Mouse (Mus musculus) forebrain, embryonic 11.5 days (tissue): ENCODE data around the gene Cnfn. TPM values are rescaled to one million over a fixed set of nuclear protein-coding genes. Genes with fewer than 3 reads are reported as not detected.

Experiments
- ATAC-seq: fragments of 200-750 bp; cut with Nextera tagmentation; replicated peaks from 2 replicates; pipeline ENCODE4 v1.8.0; 2017; ENCODE audit warnings: moderate TSS enrichment; ENCODE audit not compliant: low FRiP score
- DNase-seq: peaks from one replicate; pipeline ENCODE4 v3.0.0-alpha.2; 2017; ENCODE audit warnings: low spot score
- H3K27ac ChIP-seq: fragments of 300-500 bp; sonication (generic); 2 replicates; pipeline ENCODE4 v1.5.1; 2014; ENCODE audit warnings: low read depth, low read length
- H3K27me3 ChIP-seq: fragments of 300-500 bp; sonication (generic); 2 replicates; pipeline ENCODE4 v1.6.1; 2014; ENCODE audit warnings: mild to moderate bottlenecking, low read length, mixed read lengths; ENCODE audit not compliant: control insufficient read depth, insufficient read depth
- H3K36me3 ChIP-seq: fragments of 300-500 bp; sonication (generic); 2 replicates; pipeline ENCODE4 v1.6.1; 2014; ENCODE audit warnings: mild to moderate bottlenecking, low read length, moderate library complexity, mixed read lengths; ENCODE audit not compliant: control insufficient read depth, insufficient read depth
- H3K4me1 ChIP-seq: fragments of 300-500 bp; sonication (generic); replicated peaks from 2 replicates; pipeline ENCODE4 v1.6.1; 2014; ENCODE audit warnings: low read length, mixed read lengths; ENCODE audit not compliant: control insufficient read depth, insufficient read depth
- H3K4me2 ChIP-seq: fragments of 300-500 bp; sonication (generic); 2 replicates; pipeline ENCODE4 v1.6.1; 2014; ENCODE audit warnings: low read depth, mild to moderate bottlenecking, low read length, moderate library complexity, mixed read lengths; ENCODE audit not compliant: severe bottlenecking
- H3K4me3 ChIP-seq: fragments of 300-500 bp; sonication (generic); 2 replicates; pipeline ENCODE4 v1.5.1; 2014; ENCODE audit warnings: low read depth, low read length
- H3K9ac ChIP-seq: fragments of 300-500 bp; sonication (generic); 2 replicates; pipeline ENCODE4 v1.6.1; 2014; ENCODE audit warnings: low read length
- H3K9me3 ChIP-seq: fragments of 300-500 bp; sonication (generic); 2 replicates; pipeline ENCODE4 v1.6.1; 2016; ENCODE audit warnings: low read length, mixed read lengths; ENCODE audit not compliant: control insufficient read depth
- WGBS: fragments of 180-500 bp; shearing (Covaris S2); extraction: QIAGEN DNeasy Blood & Tissue Kit; methylation state at CpG from one replicate; pipeline ENCODE4 v1.1.7; 2014; 5-methylcytosine and 5-hydroxymethylcytosine counted together
- polyA plus RNA-seq: library from polyadenylated mRNA; unstranded; fragments of >200 nt; fragmentation: Nextera tagmentation; extraction: Ambion mirVana; gene quantifications from 2 replicates; pipeline ENCODE4 v1.2.1, GENCODE M21; 2014

Gene Cnfn
- polyA plus RNA-seq, 1 experiment from 2014 or later = 0.28 TPM

GRCm38 (mm10) chr7:25380392-25381283, 11.1 kb upstream of the Cnfn start:
- peaks cover 11% of the 10 kb centered on the region; the same call in 1 of the 2 replicates for H3K4me1 ChIP-seq
- H3K27ac ChIP-seq = no peak overlapping the region
- no peaks in the 10 kb centered on the region; the same call in 1 of the 2 replicates for H3K36me3 ChIP-seq
- ATAC-seq = no peak
- H3K4me2 ChIP-seq = peak overlapping the region; percentile 81
- peak; percentile 52 for DNase-seq
- no peaks in the 10 kb centered on the region for H3K9me3 ChIP-seq
- no peak overlapping the region for H3K4me3 ChIP-seq
- no peak overlapping the region for H3K9ac ChIP-seq
- WGBS = 61% methylated on average over 18 of the region's 18 CpGs
- H3K27me3 ChIP-seq = peaks cover 3% of the 10 kb centered on the region

GRCm38 (mm10) chr7:25379551-25380351, 10.2 kb upstream of the Cnfn start:
- Histone ChIP-seq H3K9ac (peak overlapping the region; percentile 63), H3K27ac (no peak overlapping the region), H3K4me2 (peak overlapping the region; percentile 81), H3K27me3 (peaks cover 3% of the 10 kb centered on the region), H3K36me3 (no peaks in the 10 kb centered on the region), H3K4me3 (peak overlapping the region; percentile 37), H3K4me1 (peaks cover 11% of the 10 kb centered on the region; the same call in 1 of the 2 replicates), H3K9me3 (no peaks in the 10 kb centered on the region)
- under 1% methylated on average over 40 of the region's 42 CpGs for whole genome bisulfite sequencing
- peak; percentile 76 for DNase-seq
- ATAC-seq = peak; percentile 50

- Histone ChIP-seq H3K27ac (no peak overlapping the region), H3K9ac (no peak overlapping the region), H3K9me3 (no peaks in the 10 kb centered on the region), H3K4me3 (no peak overlapping the region), H3K27me3 (peaks cover 3% of the 10 kb centered on the region), H3K36me3 (no peaks in the 10 kb centered on the region), H3K4me2 (no peak overlapping the region), H3K4me1 (peaks cover 11% of the 10 kb centered on the region; the same call in 1 of the 2 replicates)
- 86% methylated on average over 13 of the region's 13 CpGs for whole genome bisulfite sequencing
- DNase-seq (no peak), ATAC-seq (no peak)
Observed at GRCm38 (mm10) chr7:25378181-25379100, 8.9 kb upstream of the Cnfn start.

GRCm38 (mm10) chr7:25377100-25377700, 7.7 kb upstream of the Cnfn start:
- no peak overlapping the region; the same call in 1 of the 2 replicates for H3K4me2 ChIP-seq

GRCm38 (mm10) chr7:25376556-25376955, 7.0 kb upstream of the Cnfn start:
- peak overlapping the region; percentile 22 for H3K4me3 ChIP-seq
- H3K27ac ChIP-seq = no peak overlapping the region
- no peaks in the 10 kb centered on the region for H3K9me3 ChIP-seq
- no peak overlapping the region for H3K9ac ChIP-seq
- H3K27me3 ChIP-seq = peaks cover 3% of the 10 kb centered on the region
- H3K4me2 ChIP-seq = peak overlapping the region; percentile 42; the same call in 1 of the 2 replicates
- 0 out of 2 replicates have a peak, but pooled peaks have one; percentile 22 for ATAC-seq
- H3K36me3 ChIP-seq = no peaks in the 10 kb centered on the region
- peaks cover 11% of the 10 kb centered on the region; the same call in 1 of the 2 replicates for H3K4me1 ChIP-seq
- DNase-seq = peak; percentile 77
- 4% methylated on average over 17 of the region's 17 CpGs for WGBS

More at GRCm38 (mm10) chr7:25377100-25377700, 7.7 kb upstream of the Cnfn start:
- Histone ChIP-seq H3K4me1 (peaks cover 11% of the 10 kb centered on the region; the same call in 1 of the 2 replicates), H3K27me3 (peaks cover 3% of the 10 kb centered on the region), H3K27ac (no peak overlapping the region), H3K4me3 (no peak overlapping the region; the same call in 1 of the 2 replicates), H3K9me3 (no peaks in the 10 kb centered on the region), H3K9ac (no peak overlapping the region; the same call in 1 of the 2 replicates), H3K36me3 (no peaks in the 10 kb centered on the region)
- WGBS = 44% methylated on average over 8 of the region's 8 CpGs
- DNase-seq (peak; percentile 52), ATAC-seq (no peak)

- H3K4me3 ChIP-seq = no peak overlapping the region
- H3K9me3 ChIP-seq = no peaks in the 10 kb centered on the region
- WGBS = 91% methylated on average over 5 of the region's 5 CpGs
- H3K36me3 ChIP-seq = no peaks in the 10 kb centered on the region
- peaks cover 3% of the 10 kb centered on the region; the same call in 1 of the 2 replicates for H3K4me1 ChIP-seq
- H3K27me3 ChIP-seq = peaks cover 25% of the 10 kb centered on the region
- H3K4me2 ChIP-seq = no peak overlapping the region
- H3K27ac ChIP-seq = no peak overlapping the region
- no peak overlapping the region for H3K9ac ChIP-seq
- DNase-seq (no peak), ATAC-seq (no peak)
Observed at GRCm38 (mm10) chr7:25372441-25372840, 2.9 kb upstream of the Cnfn start.

GRCm38 (mm10) chr7:25368333-25368732, 1.2 kb downstream of the Cnfn start:
- Histone ChIP-seq H3K9me3 (no peaks in the 10 kb centered on the region), H3K4me3 (no peak overlapping the region), H3K9ac (no peak overlapping the region), H3K27ac (no peak overlapping the region), H3K4me2 (no peak overlapping the region), H3K27me3 (peaks cover 35% of the 10 kb centered on the region), H3K36me3 (peaks cover 3% of the 10 kb centered on the region; the same call in 1 of the 2 replicates), H3K4me1 (peaks cover 2% of the 10 kb centered on the region; the same call in 1 of the 2 replicates)
- DNase-seq (peak; percentile 53), ATAC-seq (no peak)
- WGBS = 15% methylated on average over 10 of the region's 12 CpGs
